Mouse (Mus musculus): Measurements from ENCODE around the gene Ugt1a7c. TPM values are rescaled to one million over a fixed set of nuclear protein-coding genes. Genes with fewer than 3 reads are reported as not detected.
"Not testable (repeated sequence)": the region's sequence is repeated elsewhere in the genome, so short reads cannot be mapped to it uniquely, and the experiment has no call there.

Ugt1a7c gene
- polyA plus RNA-seq, 1 experiment from 2014 or later: 1.2 TPM

- not testable (repeated sequence) for H3K27ac ChIP-seq (replicated peaks); H3K9ac ChIP-seq (replicated peaks); H3K4me1 ChIP-seq; H3K4me2 ChIP-seq (replicated peaks); ATAC-seq (ENCODE audit: low FRiP score, low read depth); H3K4me3 ChIP-seq; H3K27me3 ChIP-seq; H3K36me3 ChIP-seq; H3K9me3 ChIP-seq
- WGBS: 80% methylated on average over 2 of the region's 2 CpGs
Measured at GRCm38 (mm10) chr1:88129091-88129490, 34.2 kb downstream of the Ugt1a7c start.

GRCm38 (mm10) chr1:88130223-88130622 is 35.4 kb downstream of the Ugt1a7c start:
- not testable (repeated sequence) for H3K9me3 ChIP-seq; H3K4me1 ChIP-seq; H3K27me3 ChIP-seq; H3K9ac ChIP-seq (replicated peaks); H3K4me3 ChIP-seq; H3K27ac ChIP-seq (replicated peaks); ATAC-seq (ENCODE audit: low FRiP score, low read depth); H3K36me3 ChIP-seq; H3K4me2 ChIP-seq (replicated peaks)
- WGBS: 92% methylated on average over 1 of the region's 1 CpGs

- H3K27ac ChIP-seq (replicated peaks): 0 out of 2 replicates have a peak overlapping the region, but pooled peaks have one; percentile 3
- H3K4me2 ChIP-seq (replicated peaks): no peak overlapping the region
- 77% methylated on average over 3 of the region's 3 CpGs for WGBS
- no peaks in the 10 kb centered on the region for H3K36me3 ChIP-seq
- H3K4me1 ChIP-seq: peaks cover 8% of the 10 kb centered on the region; the same call in 1 of the 2 replicates
- H3K4me3 ChIP-seq: no peak overlapping the region
- no peak overlapping the region for H3K9ac ChIP-seq (replicated peaks)
- no peak for ATAC-seq (ENCODE audit: low FRiP score, low read depth)
- no peaks in the 10 kb centered on the region for H3K27me3 ChIP-seq
- no peaks in the 10 kb centered on the region for H3K9me3 ChIP-seq
Measured at GRCm38 (mm10) chr1:88133908-88134456, 39.1 kb downstream of the Ugt1a7c start.

- not testable (repeated sequence) for H3K36me3 ChIP-seq; H3K9me3 ChIP-seq; H3K4me2 ChIP-seq (replicated peaks); H3K9ac ChIP-seq (replicated peaks); H3K4me3 ChIP-seq; ATAC-seq (ENCODE audit: low FRiP score, low read depth); H3K27me3 ChIP-seq; H3K4me1 ChIP-seq
- WGBS: 48% methylated on average over 5 of the region's 5 CpGs
- 0 out of 2 replicates have a peak within 1 kb of the TSS, but pooled peaks have one; percentile 3 for H3K27ac ChIP-seq (replicated peaks)
Measured at GRCm38 (mm10) chr1:88134457-88135011, 39.7 kb downstream of the Ugt1a7c start, which contains the start of gene Ugt1a6a. Ugt1a6a (plus strand) TSS chr1:88134809.

- 94% methylated on average over 6 of the region's 6 CpGs for WGBS
- H3K27me3 ChIP-seq; H3K27ac ChIP-seq (replicated peaks); H3K36me3 ChIP-seq; ATAC-seq (ENCODE audit: low FRiP score, low read depth); H3K9ac ChIP-seq (replicated peaks); H3K4me2 ChIP-seq (replicated peaks); H3K4me1 ChIP-seq; H3K9me3 ChIP-seq; H3K4me3 ChIP-seq: not testable (repeated sequence)
Measured at GRCm38 (mm10) chr1:88135229-88135904, 40.5 kb downstream of the Ugt1a7c start.

- no peak overlapping the region for H3K4me3 ChIP-seq
- H3K4me2 ChIP-seq (replicated peaks): no peak overlapping the region
- peaks cover 8% of the 10 kb centered on the region; the same call in 1 of the 2 replicates for H3K4me1 ChIP-seq
- H3K9ac ChIP-seq (replicated peaks): no peak overlapping the region
- ATAC-seq (ENCODE audit: low FRiP score, low read depth): no peak
- no peak overlapping the region for H3K27ac ChIP-seq (replicated peaks)
- H3K27me3 ChIP-seq: no peaks in the 10 kb centered on the region
- H3K36me3 ChIP-seq: no peaks in the 10 kb centered on the region
- H3K9me3 ChIP-seq: no peaks in the 10 kb centered on the region
- WGBS: 81% methylated on average over 2 of the region's 2 CpGs
Measured at GRCm38 (mm10) chr1:88136646-88137045, 41.8 kb downstream of the Ugt1a7c start.

- no peak for ATAC-seq (ENCODE audit: low FRiP score, low read depth)
- 87% methylated on average over 3 of the region's 3 CpGs for WGBS
- Histone ChIP-seq H3K9me3 (no peaks in the 10 kb centered on the region), H3K36me3 (no peaks in the 10 kb centered on the region), H3K4me2 (replicated peaks) (no peak overlapping the region), H3K9ac (replicated peaks) (no peak overlapping the region), H3K4me3 (no peak overlapping the region), H3K27ac (replicated peaks) (no peak overlapping the region), H3K4me1 (peaks cover 8% of the 10 kb centered on the region; the same call in 1 of the 2 replicates), H3K27me3 (no peaks in the 10 kb centered on the region)
Measured at GRCm38 (mm10) chr1:88137264-88137663, 42.4 kb downstream of the Ugt1a7c start.

GRCm38 (mm10) chr1:88138145-88138544 is 43.3 kb downstream of the Ugt1a7c start:
- H3K4me2 ChIP-seq (replicated peaks): no peak overlapping the region
- 95% methylated on average over 1 of the region's 1 CpGs for whole genome bisulfite sequencing
- ATAC-seq (ENCODE audit: low FRiP score, low read depth): no peak
- no peak overlapping the region for H3K9ac ChIP-seq (replicated peaks)
- no peaks in the 10 kb centered on the region for H3K9me3 ChIP-seq
- no peaks in the 10 kb centered on the region for H3K36me3 ChIP-seq
- no peak overlapping the region for H3K4me3 ChIP-seq
- no peaks in the 10 kb centered on the region for H3K27me3 ChIP-seq
- H3K4me1 ChIP-seq: peaks cover 8% of the 10 kb centered on the region; the same call in 1 of the 2 replicates
- H3K27ac ChIP-seq (replicated peaks): no peak overlapping the region

- not testable (repeated sequence) for ATAC-seq (ENCODE audit: low FRiP score, low read depth); H3K4me1 ChIP-seq; H3K27ac ChIP-seq (replicated peaks); H3K27me3 ChIP-seq; H3K36me3 ChIP-seq; H3K9ac ChIP-seq (replicated peaks); H3K9me3 ChIP-seq; H3K4me2 ChIP-seq (replicated peaks); H3K4me3 ChIP-seq
- WGBS: 71% methylated on average over 1 of the region's 1 CpGs
Measured at GRCm38 (mm10) chr1:88140492-88140891, 45.6 kb downstream of the Ugt1a7c start.

GRCm38 (mm10) chr1:88143966-88144675 is 49.3 kb downstream of the Ugt1a7c start:
- WGBS: 6% methylated on average over 5 of the region's 5 CpGs
- ATAC-seq (ENCODE audit: low FRiP score, low read depth); H3K4me3 ChIP-seq; H3K4me2 ChIP-seq (replicated peaks); H3K27ac ChIP-seq (replicated peaks); H3K36me3 ChIP-seq; H3K4me1 ChIP-seq; H3K9me3 ChIP-seq; H3K9ac ChIP-seq (replicated peaks); H3K27me3 ChIP-seq: not testable (repeated sequence)

- not testable (repeated sequence) for H3K9ac ChIP-seq (replicated peaks); H3K4me2 ChIP-seq (replicated peaks); ATAC-seq (ENCODE audit: low FRiP score, low read depth); H3K4me3 ChIP-seq; H3K27ac ChIP-seq (replicated peaks); H3K9me3 ChIP-seq; H3K36me3 ChIP-seq; H3K4me1 ChIP-seq; H3K27me3 ChIP-seq
- 71% methylated on average over 2 of the region's 2 CpGs for WGBS
Measured at GRCm38 (mm10) chr1:88145278-88145677, 50.4 kb downstream of the Ugt1a7c start.

GRCm38 (mm10) chr1:88150133-88150532 is 55.3 kb downstream of the Ugt1a7c start:
- H3K36me3 ChIP-seq; H3K4me1 ChIP-seq; H3K9ac ChIP-seq (replicated peaks); H3K4me3 ChIP-seq; H3K4me2 ChIP-seq (replicated peaks); ATAC-seq (ENCODE audit: low FRiP score, low read depth); H3K27ac ChIP-seq (replicated peaks); H3K9me3 ChIP-seq; H3K27me3 ChIP-seq: not testable (repeated sequence)
- 73% methylated on average over 2 of the region's 2 CpGs for WGBS

Data from midbrain, embryonic 12.5 days (tissue).